Mouse (Mus musculus): ENCODE measurements around the gene Cfap61.

DNA sequence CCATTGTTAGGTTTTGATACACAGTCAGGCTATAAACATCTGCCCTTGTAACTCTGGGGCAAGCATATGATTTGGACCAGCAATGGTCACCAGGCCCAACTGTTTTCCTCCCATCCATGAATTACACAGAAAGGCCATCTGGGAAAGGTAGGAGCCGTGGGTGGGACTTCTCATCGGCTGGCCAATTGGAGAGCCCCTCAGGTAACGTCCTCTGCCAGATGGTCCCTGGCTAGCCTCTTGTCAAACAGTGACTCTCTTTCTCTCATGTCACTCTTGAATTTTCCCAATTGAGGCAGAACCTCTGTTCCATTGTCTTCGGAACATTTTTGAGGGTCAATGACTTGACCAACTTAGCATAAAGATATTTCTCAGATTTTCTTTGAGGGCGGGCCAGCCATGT is 213.2 kb downstream of the Cfap61 start:
- TF ChIP-seq CTCF (IDR thresholded peaks at IDR 0.05; ENCODE audit: low read depth) = no peak
- no peak for TF ChIP-seq EP300 (optimal IDR thresholded peaks at IDR 0.05)

All from stomach, postnatal 0 days (tissue).